Mouse (Mus musculus): Measurements from ENCODE around the gene Ssmem1. TPM values are rescaled to one million over a fixed set of nuclear protein-coding genes. Genes with fewer than 3 reads are reported as not detected.

Gene Ssmem1
- polyA plus RNA-seq (2012; rRNA removed) (0.10 TPM in 1 of 2 replicates, not detected in the other), polyA plus RNA-seq (2014; fragmentation: Nextera tagmentation; extraction: Ambion mirVana) (0.14 TPM in 1 of 2 replicates, not detected in the other)

GRCm38 (mm10) chr6:30509265-30510239 is at the start of gene Ssmem1, which contains the start of gene Tmem209:
Gene Ssmem1 (plus strand): TSS chr6:30509849.
Gene Tmem209 (minus strand): TSS chr6:30509783.
- peak; percentile 97 for DNase-seq (ENCODE audit: low read depth in 3 of 3, low spot score in 3 of 3)
- TF ChIP-seq CTCF (IDR thresholded peaks at IDR 0.05; ENCODE audit: low read depth): no peak
- peak; percentile 66 for TF ChIP-seq EP300 (IDR thresholded peaks at IDR 0.05; ENCODE audit: low read depth)
- H3K4me1 ChIP-seq (replicated peaks; ENCODE audit: control insufficient read depth in 2 of 2, insufficient read depth in 2 of 2, low read length in 1 of 2): peaks cover 10 to 12% of the 10 kb centered on the region in 2 experiments
- peaks cover 26% of the 10 kb centered on the region for H3K36me3 ChIP-seq (replicated peaks; ENCODE audit: control insufficient read depth, insufficient read depth, low read depth)
- no peaks in the 10 kb centered on the region for H3K9me3 ChIP-seq (ENCODE audit: control insufficient read depth, low read length)
- H3K9ac ChIP-seq (replicated peaks): peak within 1 kb of the TSS; percentile 92
- under 1% methylated on average over 37 of the region's 37 CpGs for WGBS (ENCODE audit: insufficient replicate concordance)
- peak within 1 kb of the TSS; percentile 71 for H3K4me2 ChIP-seq (ENCODE audit: low read depth)
- peak within 1 kb of the TSS; percentile 80 for H3K27ac ChIP-seq
- no peaks in the 10 kb centered on the region for H3K27me3 ChIP-seq (ENCODE audit: control insufficient read depth, insufficient read depth, low read length)
- peak within 1 kb of the TSS; percentile 80 to 97 for H3K4me3 ChIP-seq (ENCODE audit: insufficient read depth in 1 of 2, low read depth in 2 of 2, low read length in 2 of 2)
- peak; percentile 98 for ATAC-seq (ENCODE audit: insufficient read depth)

GRCm38 (mm10) chr6:30460750-30461446 is 48.8 kb upstream of the Ssmem1 start:
- Histone ChIP-seq H3K4me1 (replicated peaks; ENCODE audit: control insufficient read depth in 2 of 2, insufficient read depth in 2 of 2, low read length in 1 of 2) (peaks cover 2 to 13% of the 10 kb centered on the region in 2 experiments; a peak in 3 of 4 replicates), H3K27me3 (ENCODE audit: control insufficient read depth, insufficient read depth, low read length) (no peaks in the 10 kb centered on the region; the same call in 1 of the 2 replicates), H3K4me2 (ENCODE audit: low read depth) (peak overlapping the region; percentile 80), H3K27ac (no peak overlapping the region), H3K9me3 (ENCODE audit: control insufficient read depth, low read length) (no peaks in the 10 kb centered on the region), H3K36me3 (replicated peaks; ENCODE audit: control insufficient read depth, insufficient read depth, low read depth) (no peaks in the 10 kb centered on the region), H3K4me3 (ENCODE audit: insufficient read depth in 1 of 2, low read depth in 2 of 2, low read length in 2 of 2) (no peak overlapping the region), H3K9ac (replicated peaks) (no peak overlapping the region)
- peak; percentile 38 to 41 (median 39) for DNase-seq (ENCODE audit: low read depth in 3 of 3, low spot score in 3 of 3)
- ATAC-seq (ENCODE audit: insufficient read depth): peak; percentile 67
- TF ChIP-seq CTCF (IDR thresholded peaks at IDR 0.05; ENCODE audit: low read depth) (no peak), EP300 (IDR thresholded peaks at IDR 0.05; ENCODE audit: low read depth) (no peak)
- WGBS (ENCODE audit: insufficient replicate concordance): 38% methylated on average over 18 of the region's 19 CpGs

DNA sequence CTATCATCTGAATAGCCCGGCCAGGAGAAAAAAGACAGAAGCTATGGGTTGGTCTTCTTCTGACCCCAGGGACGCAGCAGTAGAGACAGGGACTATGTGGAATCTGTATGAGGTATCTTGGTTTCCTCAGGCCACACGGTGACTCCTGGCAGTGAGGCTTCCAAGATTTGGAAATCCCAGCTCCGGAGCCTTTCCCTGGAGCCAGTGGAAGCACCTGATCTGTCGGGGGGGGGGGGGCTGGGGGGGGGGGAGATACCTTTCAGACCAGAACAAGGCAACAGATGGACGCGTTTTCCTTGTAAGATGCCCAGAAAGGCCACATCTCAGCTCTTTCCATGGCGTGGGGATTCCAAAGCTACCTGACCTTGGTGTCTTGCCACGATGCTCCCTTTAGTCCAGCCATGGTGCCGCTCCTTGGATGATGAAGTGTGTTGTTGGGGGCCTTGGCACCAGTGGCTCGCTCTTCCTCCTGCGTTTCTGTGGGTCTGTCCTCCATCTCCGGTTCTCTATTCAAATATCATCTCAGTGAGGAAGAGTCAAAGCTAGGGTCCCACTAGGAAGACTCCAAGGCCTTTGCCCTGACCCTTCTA is 47.8 kb upstream of the Ssmem1 start:
- H3K27me3 ChIP-seq (ENCODE audit: control insufficient read depth, insufficient read depth, low read length): no peaks in the 10 kb centered on the region; the same call in 1 of the 2 replicates
- peaks cover 2 to 13% of the 10 kb centered on the region in 2 experiments; a peak in 3 of 4 replicates for H3K4me1 ChIP-seq (replicated peaks; ENCODE audit: control insufficient read depth in 2 of 2, insufficient read depth in 2 of 2, low read length in 1 of 2)
- no peak overlapping the region for H3K27ac ChIP-seq
- H3K4me3 ChIP-seq (ENCODE audit: insufficient read depth in 1 of 2, low read depth in 2 of 2, low read length in 2 of 2): no peak overlapping the region
- no peak for ATAC-seq (ENCODE audit: insufficient read depth)
- WGBS (ENCODE audit: insufficient replicate concordance): 68% methylated on average over 13 of the region's 13 CpGs
- TF ChIP-seq EP300 (IDR thresholded peaks at IDR 0.05; ENCODE audit: low read depth): no peak
- TF ChIP-seq CTCF (IDR thresholded peaks at IDR 0.05; ENCODE audit: low read depth): no peak
- no peaks in the 10 kb centered on the region for H3K36me3 ChIP-seq (replicated peaks; ENCODE audit: control insufficient read depth, insufficient read depth, low read depth)
- H3K9me3 ChIP-seq (ENCODE audit: control insufficient read depth, low read length): no peaks in the 10 kb centered on the region
- no peak for DNase-seq (ENCODE audit: low read depth in 3 of 3, low spot score in 3 of 3)
- no peak overlapping the region for H3K4me2 ChIP-seq (ENCODE audit: low read depth)
- H3K9ac ChIP-seq (replicated peaks): no peak overlapping the region

GRCm38 (mm10) chr6:30462822-30463221 is 46.8 kb upstream of the Ssmem1 start:
- Histone ChIP-seq H3K4me1 (replicated peaks; ENCODE audit: control insufficient read depth in 2 of 2, insufficient read depth in 2 of 2, low read length in 1 of 2) (peaks cover 2 to 15% of the 10 kb centered on the region in 2 experiments; a peak in 3 of 4 replicates), H3K27ac (no peak overlapping the region), H3K4me2 (ENCODE audit: low read depth) (no peak overlapping the region), H3K9me3 (ENCODE audit: control insufficient read depth, low read length) (no peaks in the 10 kb centered on the region), H3K4me3 (ENCODE audit: insufficient read depth in 1 of 2, low read depth in 2 of 2, low read length in 2 of 2) (no peak overlapping the region), H3K9ac (replicated peaks) (no peak overlapping the region), H3K27me3 (ENCODE audit: control insufficient read depth, insufficient read depth, low read length) (no peaks in the 10 kb centered on the region; the same call in 1 of the 2 replicates), H3K36me3 (replicated peaks; ENCODE audit: control insufficient read depth, insufficient read depth, low read depth) (no peaks in the 10 kb centered on the region)
- DNase-seq (ENCODE audit: low read depth in 3 of 3, low spot score in 3 of 3): no peak
- TF ChIP-seq EP300 (IDR thresholded peaks at IDR 0.05; ENCODE audit: low read depth) (no peak), CTCF (IDR thresholded peaks at IDR 0.05; ENCODE audit: low read depth) (0 out of 2 replicates have a peak, but pooled peaks have one; percentile 10)
- WGBS (ENCODE audit: insufficient replicate concordance): 8% methylated on average over 7 of the region's 7 CpGs
- no peak for ATAC-seq (ENCODE audit: insufficient read depth)

Data from liver, embryonic 14.5 days (tissue).